Mouse (Mus musculus) spleen, adult 2 months (tissue): Measurements from ENCODE around the gene Kif1c. TPM values are rescaled to one million over a fixed set of nuclear protein-coding genes. Genes with fewer than 3 reads are reported as not detected.

Experiments
- DNase-seq, 2 experiments: peaks; one replicate each; pipeline versions ENCODE4 v3.0.0 to v3.0.0-alpha.2; 2012 to 2021; ENCODE audit warnings: low spot score in 2 of 2, low read depth in 1 of 2
- H3K27ac ChIP-seq: fragments of 200-500 bp; 2 replicates; pipeline ENCODE4 v1.5.1; 2012; ENCODE audit warnings: low read length, inconsistent platforms; ENCODE audit not compliant: insufficient read depth
- H3K27me3 ChIP-seq: fragments of 200-500 bp; 2 replicates; pipeline ENCODE4 v1.6.1; 2012; ENCODE audit warnings: mild to moderate bottlenecking, moderate library complexity, low read length, inconsistent platforms; ENCODE audit not compliant: control insufficient read depth, insufficient read depth
- H3K36me3 ChIP-seq: fragments of 200-500 bp; 2 replicates; pipeline ENCODE4 v1.6.1; 2012; ENCODE audit warnings: mild to moderate bottlenecking, low read length, inconsistent platforms; ENCODE audit not compliant: control insufficient read depth, insufficient read depth
- H3K4me1 ChIP-seq: fragments of 200-500 bp; 2 replicates; pipeline ENCODE4 v1.6.1; 2011; ENCODE audit warnings: inconsistent platforms; ENCODE audit not compliant: control insufficient read depth, insufficient read depth, insufficient read length
- H3K4me3 ChIP-seq: fragments of 200-500 bp; 2 replicates; pipeline ENCODE4 v1.5.1; 2011; ENCODE audit warnings: mild to moderate bottlenecking, inconsistent platforms; ENCODE audit not compliant: insufficient read depth, insufficient read length; ENCODE audit errors: extremely low read depth
- CTCF ChIP-seq: fragments of 200-500 bp; IDR thresholded peaks from 2 replicates; pipeline ENCODE4 v1.5.1; 2011; ENCODE audit warnings: mild to moderate bottlenecking, inconsistent platforms; ENCODE audit not compliant: insufficient read depth, insufficient read length, insufficient replicate concordance; ENCODE audit errors: extremely low read depth
- POLR2A ChIP-seq: fragments of 200-500 bp; IDR thresholded peaks from 2 replicates; pipeline ENCODE4 v1.6.1; 2011; ENCODE audit warnings: low read depth, low read length, inconsistent platforms
- WGBS: fragments of 180-500 bp; shearing (Covaris S2); methylation state at CpG from one replicate; pipeline ENCODE4 v1.1.7; 2018; 5-methylcytosine and 5-hydroxymethylcytosine counted together
- polyA plus RNA-seq: library from polyadenylated mRNA; depleted of rRNA; stranded (reverse); fragments of >200 nt; gene quantifications from 2 replicates; pipeline ENCODE4 v1.2.3, GENCODE M21; 2012

The Kif1c gene
- polyA plus RNA-seq, 1 experiment: 17.5 TPM

GRCm38 (mm10) chr11:70681897-70682581 is 18.3 kb upstream of the Kif1c start:
- 83% methylated on average over 11 of the region's 11 CpGs for WGBS
- no peak for DNase-seq
- Histone ChIP-seq H3K36me3 (peaks cover 16% of the 10 kb centered on the region), H3K4me1 (peaks cover 8% of the 10 kb centered on the region; the same call in 1 of the 2 replicates), H3K4me3 (no peak overlapping the region), H3K27ac (no peak overlapping the region), H3K27me3 (no peaks in the 10 kb centered on the region)
- TF ChIP-seq POLR2A (no peak), CTCF (peak; percentile 7; the same call in 1 of the 2 replicates)

GRCm38 (mm10) chr11:70683640-70684039 is 16.7 kb upstream of the Kif1c start:
- no peaks in the 10 kb centered on the region for H3K27me3 ChIP-seq
- DNase-seq: no peak
- peaks cover 10% of the 10 kb centered on the region; the same call in 1 of the 2 replicates for H3K4me1 ChIP-seq
- TF ChIP-seq CTCF: no peak
- no peak for TF ChIP-seq POLR2A
- no peak overlapping the region for H3K27ac ChIP-seq
- H3K4me3 ChIP-seq: no peak overlapping the region
- peaks cover 16% of the 10 kb centered on the region for H3K36me3 ChIP-seq
- 88% methylated on average over 5 of the region's 5 CpGs for WGBS

GRCm38 (mm10) chr11:70686901-70687566 is 13.3 kb upstream of the Kif1c start:
- TF ChIP-seq CTCF (no peak), POLR2A (no peak)
- Histone ChIP-seq H3K4me1 (peaks cover 6% of the 10 kb centered on the region; the same call in 1 of the 2 replicates), H3K27ac (peak overlapping the region; percentile 89), H3K4me3 (peak overlapping the region; percentile 90), H3K27me3 (no peaks in the 10 kb centered on the region), H3K36me3 (peaks cover 9% of the 10 kb centered on the region)
- no peak for DNase-seq
- WGBS: 6% methylated on average over 16 of the region's 16 CpGs

GRCm38 (mm10) chr11:70687601-70688199 is 12.6 kb upstream of the Kif1c start, which contains the start of gene Camta2:
Camta2 (minus strand) TSS chr11:70688105.
- under 1% methylated on average over 55 of the region's 55 CpGs for WGBS
- Histone ChIP-seq H3K4me1 (peaks cover 6% of the 10 kb centered on the region; the same call in 1 of the 2 replicates), H3K4me3 (peak within 1 kb of the TSS; percentile 90), H3K36me3 (peaks cover 9% of the 10 kb centered on the region), H3K27ac (peak within 1 kb of the TSS; percentile 89), H3K27me3 (no peaks in the 10 kb centered on the region)
- peak; percentile 36 to 81 for DNase-seq
- TF ChIP-seq CTCF (peak; percentile 38; the same call in 1 of the 2 replicates), POLR2A (peak; percentile 53)

GRCm38 (mm10) chr11:70688372-70688771 is 12.0 kb upstream of the Kif1c start:
- 47% methylated on average over 8 of the region's 8 CpGs for WGBS
- H3K36me3 ChIP-seq: peaks cover 7% of the 10 kb centered on the region
- no peak for DNase-seq
- peak overlapping the region; percentile 89 for H3K27ac ChIP-seq
- peak overlapping the region; percentile 90; the same call in 1 of the 2 replicates for H3K4me3 ChIP-seq
- H3K27me3 ChIP-seq: no peaks in the 10 kb centered on the region
- H3K4me1 ChIP-seq: peaks cover 6% of the 10 kb centered on the region; the same call in 1 of the 2 replicates
- TF ChIP-seq CTCF (no peak), POLR2A (no peak)

GRCm38 (mm10) chr11:70689578-70689977 is 10.8 kb upstream of the Kif1c start:
- no peak overlapping the region for H3K4me3 ChIP-seq
- no peak for TF ChIP-seq POLR2A
- TF ChIP-seq CTCF: no peak
- H3K27ac ChIP-seq: no peak overlapping the region

More at GRCm38 (mm10) chr11:70689578-70689977, 10.8 kb upstream of the Kif1c start:
- no peaks in the 10 kb centered on the region; the same call in 1 of the 2 replicates for H3K36me3 ChIP-seq
- no peak for DNase-seq
- H3K4me1 ChIP-seq: peaks cover 6% of the 10 kb centered on the region; the same call in 1 of the 2 replicates
- 77% methylated on average over 4 of the region's 4 CpGs for WGBS
- no peaks in the 10 kb centered on the region for H3K27me3 ChIP-seq
